Mouse (Mus musculus) testis, adult 2 months (tissue): Measurements from ENCODE around the gene Setx. TPM values are rescaled to one million over a fixed set of nuclear protein-coding genes. Genes with fewer than 3 reads are reported as not detected.

Experiments used
- H3K27ac ChIP-seq: fragments of 200-500 bp; 2 replicates; pipeline ENCODE4 v1.5.1; 2012; ENCODE audit warnings: low read depth, low read length; ENCODE audit not compliant: control insufficient read depth, insufficient read depth
- H3K27me3 ChIP-seq: fragments of 200-500 bp; 2 replicates; pipeline ENCODE4 v1.6.1; 2012; ENCODE audit warnings: mild to moderate bottlenecking, low read length, moderate library complexity; ENCODE audit not compliant: control insufficient read depth, insufficient read depth
- H3K36me3 ChIP-seq: fragments of 200-500 bp; 2 replicates; pipeline ENCODE4 v1.6.1; 2012; ENCODE audit warnings: mild to moderate bottlenecking, low read length; ENCODE audit not compliant: control insufficient read depth, insufficient read depth
- H3K4me1 ChIP-seq: fragments of 200-500 bp; 2 replicates; pipeline ENCODE4 v1.6.1; 2012; ENCODE audit warnings: low read length; ENCODE audit not compliant: control insufficient read depth, insufficient read depth
- H3K4me3 ChIP-seq: fragments of 200-500 bp; 2 replicates; pipeline ENCODE4 v1.5.1; 2012; ENCODE audit warnings: low read depth, mild to moderate bottlenecking, low read length, moderate library complexity, mixed read lengths; ENCODE audit not compliant: control insufficient read depth
- CTCF ChIP-seq: fragments of 200-500 bp; IDR thresholded peaks from 2 replicates; pipeline ENCODE4 v1.5.1; 2012; ENCODE audit warnings: low read depth, mild to moderate bottlenecking, inconsistent platforms, low read length, moderate library complexity; ENCODE audit not compliant: control insufficient read depth, insufficient read depth, insufficient replicate concordance
- POLR2A ChIP-seq: fragments of 200-500 bp; IDR thresholded peaks from 2 replicates; pipeline ENCODE4 v1.6.1; 2012; ENCODE audit warnings: low read depth, mild to moderate bottlenecking, inconsistent platforms, low read length, moderate library complexity; ENCODE audit not compliant: control insufficient read depth
- polyA plus RNA-seq: library from polyadenylated mRNA; depleted of rRNA; stranded (reverse); fragments of >200 nt; gene quantifications from 2 replicates; pipeline ENCODE4 v1.2.3, GENCODE M21; 2012; rRNA removed

Gene Setx
- polyA plus RNA-seq, 1 experiment: 158 TPM

- Histone ChIP-seq H3K36me3 (no peaks in the 10 kb centered on the region), H3K27ac (no peak overlapping the region), H3K4me3 (no peak overlapping the region), H3K27me3 (no peaks in the 10 kb centered on the region), H3K4me1 (no peaks in the 10 kb centered on the region; the same call in 1 of the 2 replicates)
- no peak for TF ChIP-seq CTCF
- no peak for TF ChIP-seq POLR2A
Measured at GRCm38 (mm10) chr2:29230191-29230835, 106.3 kb downstream of the Setx start.

Other genes starting within 250 kb of the Setx start
- 0.35 and 0.43 TPM in 2 replicates for gene Barhl1, start 207.5 kb upstream of the Setx start, polyA plus RNA-seq
- 19.9 and 20.9 TPM in 2 replicates for gene Cfap77, start 69.1 kb upstream of the Setx start, polyA plus RNA-seq
- gene Ttf1, start 63.9 kb upstream of the Setx start, polyA plus RNA-seq: 8.1 and 10.9 TPM in 2 replicates
- 1.4 and 2.0 TPM in 2 replicates for gene Ntng2, start 128.8 kb downstream of the Setx start, polyA plus RNA-seq
- gene Med27, start 222.6 kb downstream of the Setx start, polyA plus RNA-seq: 35.5 and 39.1 TPM in 2 replicates